Mouse (Mus musculus) heart, embryonic 11.5 days (tissue): ENCODE data around the gene Dgke. TPM values are rescaled to one million over a fixed set of nuclear protein-coding genes. Genes with fewer than 3 reads are reported as not detected.

ENCODE experiments used
- ATAC-seq: fragments of 200-750 bp; cut with Nextera tagmentation; replicated peaks from 2 replicates; pipeline ENCODE4 v1.8.0; 2017; ENCODE audit warnings: moderate library complexity; ENCODE audit not compliant: insufficient number of reproducible peaks, low FRiP score, low TSS enrichment
- H3K27ac ChIP-seq: fragments of 300-500 bp; sonication (generic); 2 replicates; pipeline ENCODE4 v1.5.1; 2014; ENCODE audit warnings: mild to moderate bottlenecking, low read depth, low read length
- H3K27me3 ChIP-seq: fragments of 300-500 bp; sonication (generic); 2 replicates; pipeline ENCODE4 v1.6.1; 2014; ENCODE audit warnings: mild to moderate bottlenecking, low read length, mixed read lengths; ENCODE audit not compliant: control insufficient read depth, insufficient read depth
- H3K36me3 ChIP-seq: fragments of 300-500 bp; sonication (generic); 2 replicates; pipeline ENCODE4 v1.6.1; 2014; ENCODE audit warnings: mild to moderate bottlenecking, low read length, moderate library complexity, mixed read lengths; ENCODE audit not compliant: control insufficient read depth, insufficient read depth
- H3K4me1 ChIP-seq: fragments of 300-500 bp; sonication (generic); 2 replicates; pipeline ENCODE4 v1.6.1; 2014; ENCODE audit warnings: low read length; ENCODE audit not compliant: control insufficient read depth, insufficient read depth
- H3K4me2 ChIP-seq: fragments of 300-500 bp; sonication (generic); 2 replicates; pipeline ENCODE4 v1.6.1; 2014; ENCODE audit warnings: mild to moderate bottlenecking, moderate library complexity
- H3K4me3 ChIP-seq: fragments of 300-500 bp; sonication (generic); 2 replicates; pipeline ENCODE4 v1.5.1; 2014; ENCODE audit warnings: low read depth, low read length
- H3K9ac ChIP-seq: fragments of 300-500 bp; sonication (generic); 2 replicates; pipeline ENCODE4 v1.6.1; 2014; ENCODE audit warnings: mild to moderate bottlenecking, low read depth, low read length, moderate library complexity
- H3K9me3 ChIP-seq: fragments of 300-500 bp; sonication (generic); replicated peaks from 2 replicates; pipeline ENCODE4 v1.6.1; 2016; ENCODE audit warnings: low read length; ENCODE audit not compliant: control insufficient read depth
- WGBS: fragments of 180-500 bp; shearing (Covaris S2); extraction: QIAGEN DNeasy Blood & Tissue Kit; methylation state at CpG from one replicate; pipeline ENCODE4 v1.1.7; 2014; ENCODE audit not compliant: insufficient replicate concordance; 5-methylcytosine and 5-hydroxymethylcytosine counted together
- polyA plus RNA-seq: library from polyadenylated mRNA; unstranded; fragments of >200 nt; fragmentation: Nextera tagmentation; extraction: Ambion mirVana; gene quantifications from 2 replicates; pipeline ENCODE4 v1.2.1, GENCODE M21; 2014

Dgke gene
- polyA plus RNA-seq, 1 experiment from 2014 or later: 4.2 TPM

DNA sequence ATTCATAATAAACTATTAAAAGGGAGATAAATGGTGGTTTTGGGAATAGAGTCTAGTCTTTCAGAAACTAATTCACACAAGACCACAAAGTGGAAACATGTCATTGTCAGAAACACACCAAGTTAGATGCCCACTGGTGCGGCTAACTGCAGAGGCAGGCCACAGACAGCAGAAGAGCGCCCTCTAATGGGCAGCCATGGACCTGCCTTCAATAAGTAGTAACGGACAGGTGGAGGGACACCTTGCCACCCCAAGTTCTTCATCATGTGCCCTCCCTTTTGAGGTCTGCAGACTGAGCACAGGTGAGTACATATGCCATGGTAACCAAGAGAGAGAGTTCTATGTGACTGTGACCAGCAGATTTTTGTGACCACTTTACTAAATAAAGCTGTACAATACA, 27.3 kb downstream of the Dgke start:
- Histone ChIP-seq H3K27me3 (no peaks in the 10 kb centered on the region), H3K36me3 (peaks cover 12% of the 10 kb centered on the region), H3K4me1 (no peaks in the 10 kb centered on the region), H3K9me3 (no peaks in the 10 kb centered on the region), H3K9ac (no peak overlapping the region), H3K4me2 (no peak overlapping the region), H3K4me3 (no peak overlapping the region), H3K27ac (no peak overlapping the region)
- no peak for ATAC-seq
- WGBS: 24% methylated on average over 3 of the region's 3 CpGs

DNA sequence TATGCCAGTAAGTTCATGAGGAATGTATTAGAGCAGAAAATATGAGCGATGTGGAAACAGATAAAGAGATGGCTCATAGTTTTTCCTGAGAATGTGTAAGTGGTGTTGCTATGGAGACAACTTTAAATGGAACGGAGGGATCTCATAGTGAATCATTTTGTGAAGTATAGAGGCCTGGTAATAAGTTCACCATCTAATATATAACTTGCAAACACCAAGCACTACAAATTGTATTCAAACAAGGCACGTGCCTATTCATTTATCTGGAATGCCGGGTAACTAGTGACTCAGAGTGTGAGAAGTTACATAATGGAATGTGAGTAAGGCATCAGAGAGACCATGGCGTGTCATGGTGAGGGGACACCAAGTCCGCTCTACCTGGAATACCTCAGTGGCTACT, 28.2 kb downstream of the Dgke start:
- no peaks in the 10 kb centered on the region for H3K9me3 ChIP-seq
- H3K4me1 ChIP-seq: no peaks in the 10 kb centered on the region
- H3K4me2 ChIP-seq: no peak overlapping the region
- no peak overlapping the region for H3K27ac ChIP-seq
- peaks cover 12% of the 10 kb centered on the region; the same call in 1 of the 2 replicates for H3K36me3 ChIP-seq
- no peaks in the 10 kb centered on the region for H3K27me3 ChIP-seq
- no peak overlapping the region for H3K9ac ChIP-seq
- no peak for ATAC-seq
- no peak overlapping the region for H3K4me3 ChIP-seq
- 91% methylated on average over 6 of the region's 6 CpGs for WGBS

GRCm38 (mm10) chr11:89035552-89035951, 31.1 kb downstream of the Dgke start:
- no peaks in the 10 kb centered on the region for H3K9me3 ChIP-seq
- H3K36me3 ChIP-seq: peaks cover 4% of the 10 kb centered on the region; the same call in 1 of the 2 replicates
- H3K27ac ChIP-seq: no peak overlapping the region
- H3K4me1 ChIP-seq: no peaks in the 10 kb centered on the region
- no peaks in the 10 kb centered on the region for H3K27me3 ChIP-seq
- no peak for ATAC-seq
- no peak overlapping the region for H3K4me2 ChIP-seq
- H3K9ac ChIP-seq: no peak overlapping the region
- H3K4me3 ChIP-seq: no peak overlapping the region
- WGBS: 78% methylated on average over 3 of the region's 3 CpGs

DNA sequence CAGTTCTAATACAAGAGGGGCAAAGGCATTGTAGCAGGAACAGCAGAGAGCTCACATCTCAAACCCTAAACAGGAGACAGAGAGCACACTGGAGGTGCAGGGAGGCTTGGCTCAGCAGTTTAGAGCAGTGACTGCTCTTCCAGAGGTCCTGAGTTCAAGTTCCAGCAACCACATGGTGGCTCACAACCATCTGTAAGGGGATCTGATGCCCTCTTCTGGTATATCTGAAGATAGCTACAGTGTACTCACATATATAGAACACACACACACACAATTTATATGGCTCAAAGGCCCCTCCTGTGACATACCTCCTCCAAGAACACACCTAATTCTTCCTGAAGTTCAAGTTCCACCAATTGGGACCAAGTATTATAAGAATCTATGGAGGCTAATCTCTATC, 32.1 kb downstream of the Dgke start:
- no peaks in the 10 kb centered on the region for H3K27me3 ChIP-seq
- no peak overlapping the region for H3K27ac ChIP-seq
- H3K4me1 ChIP-seq: no peaks in the 10 kb centered on the region
- no peak overlapping the region for H3K4me3 ChIP-seq
- no peak for ATAC-seq
- H3K9me3 ChIP-seq: no peaks in the 10 kb centered on the region
- H3K9ac ChIP-seq: no peak overlapping the region
- no peaks in the 10 kb centered on the region for H3K36me3 ChIP-seq
- H3K4me2 ChIP-seq: no peak overlapping the region

DNA sequence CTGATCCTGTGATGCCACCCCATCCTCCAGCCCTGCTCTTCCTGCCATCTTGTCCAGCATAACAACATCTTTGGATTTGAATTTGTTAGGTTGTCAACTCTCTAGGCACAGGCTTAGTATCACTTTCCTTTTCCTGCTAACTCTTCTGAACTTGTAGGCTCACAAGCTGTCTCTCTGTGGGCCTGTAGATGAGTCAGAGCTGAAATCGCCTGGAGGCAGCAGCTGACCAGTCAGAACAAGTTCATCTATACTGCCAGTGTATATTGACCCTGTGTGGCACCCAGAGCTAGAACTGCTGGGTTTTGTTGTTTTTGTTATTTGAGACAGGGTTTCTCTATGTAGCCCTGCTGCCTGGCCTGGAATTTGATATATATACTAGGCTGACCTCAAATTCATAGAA, 35.5 kb downstream of the Dgke start:
- peaks cover 5% of the 10 kb centered on the region; the same call in 1 of the 2 replicates for H3K4me1 ChIP-seq
- 57% methylated on average over 1 of the region's 1 CpGs for WGBS
- H3K27ac ChIP-seq: no peak overlapping the region

GRCm38 (mm10) chr11:89030552-89030951, 36.1 kb downstream of the Dgke start:
- H3K4me2 ChIP-seq: no peak overlapping the region
- no peak for ATAC-seq
- H3K27ac ChIP-seq: no peak overlapping the region
- H3K9ac ChIP-seq: no peak overlapping the region
- no peaks in the 10 kb centered on the region for H3K27me3 ChIP-seq
- no peaks in the 10 kb centered on the region for H3K9me3 ChIP-seq
- H3K4me3 ChIP-seq: no peak overlapping the region
- H3K36me3 ChIP-seq: no peaks in the 10 kb centered on the region
- WGBS: 76% methylated on average over 6 of the region's 6 CpGs
- H3K4me1 ChIP-seq: peaks cover 5% of the 10 kb centered on the region; the same call in 1 of the 2 replicates

More for the DNA sequence above, 35.5 kb downstream of the Dgke start:
- no peaks in the 10 kb centered on the region for H3K36me3 ChIP-seq
- no peaks in the 10 kb centered on the region for H3K27me3 ChIP-seq
- no peak overlapping the region for H3K9ac ChIP-seq
- H3K4me2 ChIP-seq: no peak overlapping the region
- ATAC-seq: no peak
- H3K4me3 ChIP-seq: no peak overlapping the region
- H3K9me3 ChIP-seq: no peaks in the 10 kb centered on the region

GRCm38 (mm10) chr11:89028871-89029405, 37.7 kb downstream of the Dgke start:
- peak; percentile 60; the same call in 1 of the 2 replicates for ATAC-seq
- H3K9me3 ChIP-seq: no peaks in the 10 kb centered on the region
- H3K4me2 ChIP-seq: no peak overlapping the region
- no peaks in the 10 kb centered on the region for H3K36me3 ChIP-seq
- no peak overlapping the region for H3K9ac ChIP-seq
- no peaks in the 10 kb centered on the region for H3K27me3 ChIP-seq
- H3K4me3 ChIP-seq: no peak overlapping the region
- peaks cover 11% of the 10 kb centered on the region for H3K4me1 ChIP-seq
- WGBS: 14% methylated on average over 10 of the region's 10 CpGs
- peak overlapping the region; percentile 50; the same call in 1 of the 2 replicates for H3K27ac ChIP-seq

- WGBS: 76% methylated on average over 10 of the region's 10 CpGs
- ATAC-seq: no peak
- Histone ChIP-seq H3K9me3 (no peaks in the 10 kb centered on the region), H3K27me3 (no peaks in the 10 kb centered on the region), H3K4me2 (no peak overlapping the region), H3K4me1 (peaks cover 11% of the 10 kb centered on the region), H3K9ac (no peak overlapping the region), H3K36me3 (no peaks in the 10 kb centered on the region), H3K4me3 (no peak overlapping the region), H3K27ac (no peak overlapping the region)
Measured at GRCm38 (mm10) chr11:89027955-89028361, 38.7 kb downstream of the Dgke start.

- Histone ChIP-seq H3K4me1 (peaks cover 22% of the 10 kb centered on the region), H3K36me3 (no peaks in the 10 kb centered on the region), H3K27me3 (no peaks in the 10 kb centered on the region), H3K4me2 (no peak overlapping the region), H3K9me3 (no peaks in the 10 kb centered on the region), H3K27ac (no peak overlapping the region), H3K9ac (no peak overlapping the region), H3K4me3 (no peak overlapping the region)
- no peak for ATAC-seq
- WGBS: 84% methylated on average over 3 of the region's 3 CpGs
Measured at GRCm38 (mm10) chr11:89026117-89026516, 40.5 kb downstream of the Dgke start.
